Mouse (Mus musculus): ENCODE results near the gene Hk1.

Hk1 gene

DNA sequence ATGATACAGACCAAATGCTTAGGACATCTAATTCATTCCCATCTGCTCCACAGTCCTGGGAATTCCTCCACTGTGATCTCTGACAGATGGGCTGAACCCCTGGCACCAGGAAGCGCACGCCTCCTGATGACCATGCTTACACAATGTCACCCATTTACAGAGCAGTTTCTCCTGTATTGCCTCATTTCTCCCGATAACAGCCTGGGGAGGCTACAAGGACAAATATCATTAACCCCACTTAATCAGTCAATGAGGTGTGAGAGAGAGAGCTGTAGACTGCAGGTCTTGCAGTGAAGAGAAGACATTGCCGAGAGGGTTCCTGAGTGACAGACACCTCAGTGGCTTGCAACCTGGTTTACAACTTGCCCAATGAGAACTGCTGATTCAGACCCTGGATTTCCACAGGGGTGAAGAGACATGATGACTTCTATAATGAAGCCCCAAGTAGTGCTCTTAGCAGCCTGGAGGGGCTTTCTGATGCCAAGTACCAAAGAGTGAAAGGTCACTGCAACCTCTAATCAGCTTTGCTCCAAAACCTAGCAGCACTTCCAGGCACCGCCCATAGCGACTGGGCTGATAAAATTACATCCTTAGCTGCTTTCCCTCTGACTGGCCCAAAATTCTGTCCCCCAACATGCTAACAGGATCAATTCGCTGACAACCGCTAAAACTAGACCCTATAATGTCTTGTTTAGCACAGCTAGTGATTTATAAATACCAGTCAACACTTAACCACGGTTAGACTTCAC lies 35.5 kb downstream of the Hk1 start:
- in situ Hi-C loops (cut with MboI; ENCODE audit: low pct_unique_long_range_greater_than_20kb in 1 of 2, low sequenced_read_pairs in 2 of 2, unreplicated experiment in 1 of 2): no loop called here

- in situ Hi-C loops (cut with MboI; ENCODE audit: low pct_unique_long_range_greater_than_20kb in 1 of 2, low sequenced_read_pairs in 2 of 2, unreplicated experiment in 1 of 2): no loop called here
Measured at GRCm38 (mm10) chr10:62342512-62342911, 37.2 kb downstream of the Hk1 start.

- in situ Hi-C loops (cut with MboI; ENCODE audit: low pct_unique_long_range_greater_than_20kb in 1 of 2, low sequenced_read_pairs in 2 of 2, unreplicated experiment in 1 of 2): no loop called here
Measured at GRCm38 (mm10) chr10:62341956-62342355, 37.8 kb downstream of the Hk1 start.

DNA sequence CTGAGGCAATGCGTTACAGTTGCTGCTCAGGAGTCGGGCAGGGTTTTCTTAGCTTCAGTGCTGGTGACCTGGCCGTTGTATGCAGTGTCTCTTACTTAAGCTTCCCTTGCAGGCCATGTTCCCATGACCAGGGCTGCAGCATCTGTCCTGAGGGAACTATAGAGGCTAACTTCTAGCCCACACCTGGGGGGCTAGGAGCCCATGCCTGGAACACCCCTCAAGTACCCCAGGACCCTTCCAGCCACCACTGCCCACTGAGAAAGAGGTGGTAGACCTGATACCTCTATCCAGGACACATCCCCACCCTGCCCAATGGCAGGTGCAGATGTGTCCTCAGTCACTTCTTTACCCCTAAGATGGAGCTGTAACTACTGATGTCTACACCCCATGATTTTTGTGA lies 38.7 kb downstream of the Hk1 start:
- in situ Hi-C loops (cut with MboI; ENCODE audit: low pct_unique_long_range_greater_than_20kb in 1 of 2, low sequenced_read_pairs in 2 of 2, unreplicated experiment in 1 of 2): no loop called here

DNA sequence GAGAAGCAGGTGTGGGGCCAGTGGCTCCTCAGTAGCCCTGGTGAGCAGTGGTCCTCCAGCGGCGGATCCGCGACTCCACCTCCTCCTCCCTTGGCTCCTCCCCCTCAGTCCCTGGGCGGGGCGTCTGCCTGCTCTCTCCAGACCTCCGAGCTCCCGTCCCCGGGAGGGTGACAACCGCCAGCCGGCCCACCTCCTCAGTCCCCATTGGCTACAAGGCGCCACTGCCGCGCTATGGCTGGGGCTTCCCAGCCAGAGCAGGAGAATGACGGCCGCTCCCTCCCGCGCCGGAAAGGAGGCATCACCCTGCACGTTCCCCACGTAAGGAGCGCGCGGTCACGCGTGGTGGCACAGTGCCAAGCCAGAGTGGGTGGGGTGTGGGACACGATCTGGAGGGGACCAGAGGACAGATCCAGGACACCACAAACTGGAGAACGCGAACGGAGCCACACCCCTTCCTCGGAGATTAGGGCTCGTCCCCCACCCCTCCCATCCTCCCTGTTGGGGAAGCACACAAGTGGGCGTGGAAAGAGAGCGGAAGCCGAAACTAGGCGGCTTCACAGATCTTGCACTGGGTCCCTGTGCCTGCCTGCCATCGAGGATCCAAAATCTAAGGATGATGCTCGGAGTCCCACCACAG lies 39.5 kb downstream of the Hk1 start:
- in situ Hi-C loops (cut with MboI; ENCODE audit: low pct_unique_long_range_greater_than_20kb in 1 of 2, low sequenced_read_pairs in 2 of 2, unreplicated experiment in 1 of 2): no loop called here

GRCm38 (mm10) chr10:62339211-62340094 lies 40.3 kb downstream of the Hk1 start:
- in situ Hi-C loops (cut with MboI; ENCODE audit: low pct_unique_long_range_greater_than_20kb in 1 of 2, low sequenced_read_pairs in 2 of 2, unreplicated experiment in 1 of 2): no loop called here

DNA sequence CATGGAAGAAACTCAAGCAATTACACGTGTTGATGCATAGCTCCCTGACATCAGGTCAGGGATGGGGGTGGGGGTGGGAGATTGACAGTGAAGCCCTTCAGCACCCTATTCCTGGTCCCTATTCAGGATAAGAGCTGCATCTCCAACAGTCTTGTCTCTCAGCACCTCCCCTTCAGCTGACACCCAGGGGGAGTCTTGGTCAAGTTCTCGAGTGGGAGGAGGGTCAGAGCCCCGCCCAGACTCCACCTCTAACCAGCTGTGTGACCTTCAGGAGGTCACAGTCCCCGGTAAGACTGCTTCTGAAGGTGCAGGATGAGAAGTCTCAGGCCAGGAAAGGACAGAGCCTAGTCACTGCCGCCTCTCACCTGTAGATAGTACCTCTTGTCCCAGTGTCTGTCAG lies 41.1 kb downstream of the Hk1 start:
- in situ Hi-C loops (cut with MboI; ENCODE audit: low pct_unique_long_range_greater_than_20kb in 1 of 2, low sequenced_read_pairs in 2 of 2, unreplicated experiment in 1 of 2): no loop called here

- in situ Hi-C loops (cut with MboI; ENCODE audit: low pct_unique_long_range_greater_than_20kb in 1 of 2, low sequenced_read_pairs in 2 of 2, unreplicated experiment in 1 of 2): no loop called here
Measured at GRCm38 (mm10) chr10:62338176-62338575, 41.5 kb downstream of the Hk1 start.

GRCm38 (mm10) chr10:62336601-62337578 lies 42.8 kb downstream of the Hk1 start:
- in situ Hi-C loops (cut with MboI; ENCODE audit: low pct_unique_long_range_greater_than_20kb in 1 of 2, low sequenced_read_pairs in 2 of 2, unreplicated experiment in 1 of 2): no loop called here

- in situ Hi-C loops (cut with MboI; ENCODE audit: low pct_unique_long_range_greater_than_20kb in 1 of 2, low sequenced_read_pairs in 2 of 2, unreplicated experiment in 1 of 2): no loop called here
Measured at GRCm38 (mm10) chr10:62335423-62335776, 44.3 kb downstream of the Hk1 start.

DNA sequence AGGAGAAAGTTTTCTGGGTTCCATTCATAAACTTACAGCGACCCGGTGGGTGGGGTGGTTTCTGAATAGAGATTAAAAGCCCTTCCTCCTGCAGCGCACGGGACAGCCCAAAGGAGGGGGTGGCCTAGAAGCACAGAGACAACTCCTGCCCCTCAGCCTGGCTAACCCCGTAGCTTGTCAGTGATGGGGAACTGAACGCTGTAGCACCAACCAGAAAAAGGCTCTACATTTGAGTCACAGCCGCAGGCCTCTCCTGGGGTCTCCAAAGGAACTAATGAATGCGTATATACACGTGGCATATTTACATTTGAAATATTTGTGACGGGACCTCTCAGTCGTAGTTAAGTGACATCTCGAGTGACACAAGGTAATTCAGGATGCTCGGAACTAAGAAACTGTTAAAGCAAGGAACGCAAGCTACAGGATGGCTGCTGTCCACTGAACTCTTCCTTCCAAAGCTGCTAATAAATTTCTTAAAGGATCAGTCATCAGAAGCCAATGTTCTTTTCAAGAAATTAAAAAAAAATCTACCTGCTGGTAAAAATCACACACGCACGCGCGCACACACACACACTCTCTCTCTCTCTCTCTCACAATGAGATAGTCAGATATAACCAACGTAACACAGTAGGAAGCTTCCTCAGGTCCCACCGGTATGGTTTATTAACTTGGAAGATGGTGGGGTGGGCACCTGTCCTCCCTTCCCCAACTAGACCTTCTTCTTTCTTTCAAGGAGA lies 44.9 kb downstream of the Hk1 start:
- in situ Hi-C loops (cut with MboI; ENCODE audit: low pct_unique_long_range_greater_than_20kb in 1 of 2, low sequenced_read_pairs in 2 of 2, unreplicated experiment in 1 of 2): no loop called here

- in situ Hi-C loops (cut with MboI; ENCODE audit: low pct_unique_long_range_greater_than_20kb in 1 of 2, low sequenced_read_pairs in 2 of 2, unreplicated experiment in 1 of 2): no loop called here
Measured at GRCm38 (mm10) chr10:62333269-62333668, 46.4 kb downstream of the Hk1 start.

GRCm38 (mm10) chr10:62332514-62332913 lies 47.2 kb downstream of the Hk1 start:
- in situ Hi-C loops (cut with MboI; ENCODE audit: low pct_unique_long_range_greater_than_20kb in 1 of 2, low sequenced_read_pairs in 2 of 2, unreplicated experiment in 1 of 2): no loop called here

DNA sequence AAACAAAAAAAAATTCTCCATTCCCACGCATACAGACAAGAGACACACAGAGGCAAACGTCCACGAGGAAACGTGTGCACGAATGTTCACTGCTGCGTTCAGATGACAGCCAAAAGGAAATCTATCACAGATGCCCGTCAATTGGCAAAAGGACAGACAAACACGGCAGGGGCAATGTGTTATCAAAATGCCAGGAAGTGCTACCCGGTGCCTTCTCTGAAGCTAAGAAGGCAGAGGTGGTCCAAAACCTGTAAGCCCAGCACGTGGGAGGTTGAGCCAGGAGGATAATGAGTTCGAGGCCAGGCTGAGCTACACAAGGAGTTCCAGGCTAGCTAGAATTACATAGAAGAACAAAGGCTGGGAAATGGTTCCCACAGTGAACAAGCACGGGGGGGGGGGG lies 47.9 kb downstream of the Hk1 start:
- in situ Hi-C loops (cut with MboI; ENCODE audit: low pct_unique_long_range_greater_than_20kb in 1 of 2, low sequenced_read_pairs in 2 of 2, unreplicated experiment in 1 of 2): no loop called here

DNA sequence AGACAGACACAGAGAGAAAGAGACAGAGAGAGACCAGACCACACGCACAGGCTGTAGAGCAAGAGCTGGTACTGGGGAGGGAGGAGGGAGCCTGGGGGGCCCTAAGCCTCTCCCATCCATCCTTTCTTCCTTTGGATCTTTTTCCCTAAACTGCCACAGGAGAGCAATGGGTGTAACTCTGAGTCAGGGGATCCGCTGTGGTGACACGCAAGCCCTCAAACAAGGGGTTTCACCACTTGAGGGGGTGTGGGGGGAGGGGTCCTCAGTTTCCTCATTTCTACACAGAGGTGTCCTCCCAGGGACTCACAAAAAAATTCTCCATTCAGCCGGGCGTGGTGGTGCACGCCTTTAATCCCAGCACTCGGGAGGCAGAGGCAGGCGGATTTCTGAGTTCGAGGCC lies 48.4 kb downstream of the Hk1 start:
- in situ Hi-C loops (cut with MboI; ENCODE audit: low pct_unique_long_range_greater_than_20kb in 1 of 2, low sequenced_read_pairs in 2 of 2, unreplicated experiment in 1 of 2): no loop called here

- in situ Hi-C loops (cut with MboI; ENCODE audit: low pct_unique_long_range_greater_than_20kb in 1 of 2, low sequenced_read_pairs in 2 of 2, unreplicated experiment in 1 of 2): no loop called here
Measured at GRCm38 (mm10) chr10:62329846-62330245, 49.9 kb downstream of the Hk1 start.

GRCm38 (mm10) chr10:62328886-62329412 lies 50.8 kb downstream of the Hk1 start:
- in situ Hi-C loops (cut with MboI; ENCODE audit: low pct_unique_long_range_greater_than_20kb in 1 of 2, low sequenced_read_pairs in 2 of 2, unreplicated experiment in 1 of 2): no loop called here

Measured in mouse embryonic stem cell (cell line).